Mouse (Mus musculus): ENCODE data around the gene Oasl2. TPM values are rescaled to one million over a fixed set of nuclear protein-coding genes. Genes with fewer than 3 reads are reported as not detected.
A peak's percentile ranks its signal among the peaks of the same experiment; 100 is the strongest.

Gene Oasl2
- polyA plus RNA-seq, 1 experiment from 2014 or later, result 4.0 TPM

- peak overlapping the region; percentile 81 for H3K4me2 ChIP-seq (replicated peaks; ENCODE audit: low read depth, low read length)
- H3K9me3 ChIP-seq (ENCODE audit: control insufficient read depth, low read length), result 0 out of 2 replicates have a peak, but pooled peaks cover 4% of the 10 kb centered on the region
- peaks cover 22% of the 10 kb centered on the region for H3K36me3 ChIP-seq (ENCODE audit: control insufficient read depth, insufficient read depth, low read length)
- no peak for ATAC-seq (ENCODE audit: low FRiP score, low TSS enrichment)
- H3K4me3 ChIP-seq (ENCODE audit: low read length), result peak overlapping the region; percentile 93
- whole genome bisulfite sequencing, result 39% methylated on average over 4 of the region's 4 CpGs
- H3K27ac ChIP-seq (ENCODE audit: low read depth, low read length), result no peak overlapping the region
- H3K27me3 ChIP-seq (ENCODE audit: control insufficient read depth, insufficient read depth, low read length), result no peaks in the 10 kb centered on the region
- peaks cover 5% of the 10 kb centered on the region for H3K4me1 ChIP-seq (ENCODE audit: control insufficient read depth, insufficient read depth, low read length)
- H3K9ac ChIP-seq (ENCODE audit: low read depth, low read length), result peak overlapping the region; percentile 95
These were observed 46.0 kb downstream of the Oasl2 start for GRCm38 (mm10) chr5:114942766-114943130.

GRCm38 (mm10) chr5:114945072-114945471 is 48.3 kb downstream of the Oasl2 start:
- H3K27me3 ChIP-seq (ENCODE audit: control insufficient read depth, insufficient read depth, low read length), result no peaks in the 10 kb centered on the region
- no peak for ATAC-seq (ENCODE audit: low FRiP score, low TSS enrichment)
- no peak overlapping the region for H3K27ac ChIP-seq (ENCODE audit: low read depth, low read length)
- no peak overlapping the region for H3K4me3 ChIP-seq (ENCODE audit: low read length)
- H3K9me3 ChIP-seq (ENCODE audit: control insufficient read depth, low read length), result no peaks in the 10 kb centered on the region
- peaks cover 5% of the 10 kb centered on the region for H3K4me1 ChIP-seq (ENCODE audit: control insufficient read depth, insufficient read depth, low read length)
- no peak overlapping the region for H3K4me2 ChIP-seq (replicated peaks; ENCODE audit: low read depth, low read length)
- H3K36me3 ChIP-seq (ENCODE audit: control insufficient read depth, insufficient read depth, low read length), result peaks cover 44% of the 10 kb centered on the region
- WGBS, result 89% methylated on average over 10 of the region's 10 CpGs
- no peak overlapping the region for H3K9ac ChIP-seq (ENCODE audit: low read depth, low read length)

GRCm38 (mm10) chr5:114948891-114949290 is 52.2 kb downstream of the Oasl2 start:
- ATAC-seq (ENCODE audit: low FRiP score, low TSS enrichment), result no peak

GRCm38 (mm10) chr5:114949316-114949715 is 52.6 kb downstream of the Oasl2 start:
- H3K4me1 ChIP-seq (ENCODE audit: control insufficient read depth, insufficient read depth, low read length), result 0 out of 2 replicates have a peak, but pooled peaks cover 3% of the 10 kb centered on the region
- no peaks in the 10 kb centered on the region for H3K9me3 ChIP-seq (ENCODE audit: control insufficient read depth, low read length)
- H3K27me3 ChIP-seq (ENCODE audit: control insufficient read depth, insufficient read depth, low read length), result no peaks in the 10 kb centered on the region
- H3K4me3 ChIP-seq (ENCODE audit: low read length), result no peak overlapping the region
- H3K4me2 ChIP-seq (replicated peaks; ENCODE audit: low read depth, low read length), result no peak overlapping the region
- 75% methylated on average over 5 of the region's 5 CpGs for WGBS
- H3K36me3 ChIP-seq (ENCODE audit: control insufficient read depth, insufficient read depth, low read length), result peaks cover 44% of the 10 kb centered on the region
- ATAC-seq (ENCODE audit: low FRiP score, low TSS enrichment), result no peak
- no peak overlapping the region for H3K27ac ChIP-seq (ENCODE audit: low read depth, low read length)
- H3K9ac ChIP-seq (ENCODE audit: low read depth, low read length), result peak overlapping the region; percentile 23; the same call in 1 of the 2 replicates

More at GRCm38 (mm10) chr5:114948891-114949290, 52.2 kb downstream of the Oasl2 start:
- Histone ChIP-seq H3K27ac (ENCODE audit: low read depth, low read length) (no peak overlapping the region), H3K9me3 (ENCODE audit: control insufficient read depth, low read length) (no peaks in the 10 kb centered on the region), H3K4me1 (ENCODE audit: control insufficient read depth, insufficient read depth, low read length) (0 out of 2 replicates have a peak, but pooled peaks cover 3% of the 10 kb centered on the region), H3K4me3 (ENCODE audit: low read length) (no peak overlapping the region), H3K36me3 (ENCODE audit: control insufficient read depth, insufficient read depth, low read length) (peaks cover 44% of the 10 kb centered on the region), H3K9ac (ENCODE audit: low read depth, low read length) (0 out of 2 replicates have a peak overlapping the region, but pooled peaks have one; percentile 23), H3K4me2 (replicated peaks; ENCODE audit: low read depth, low read length) (no peak overlapping the region), H3K27me3 (ENCODE audit: control insufficient read depth, insufficient read depth, low read length) (no peaks in the 10 kb centered on the region)
- WGBS, result 57% methylated on average over 6 of the region's 6 CpGs

- ATAC-seq (ENCODE audit: low FRiP score, low TSS enrichment), result no peak
- Histone ChIP-seq H3K4me2 (replicated peaks; ENCODE audit: low read depth, low read length) (no peak overlapping the region), H3K36me3 (ENCODE audit: control insufficient read depth, insufficient read depth, low read length) (peaks cover 44% of the 10 kb centered on the region), H3K9ac (ENCODE audit: low read depth, low read length) (no peak overlapping the region), H3K27ac (ENCODE audit: low read depth, low read length) (no peak overlapping the region), H3K4me1 (ENCODE audit: control insufficient read depth, insufficient read depth, low read length) (0 out of 2 replicates have a peak, but pooled peaks cover 3% of the 10 kb centered on the region), H3K27me3 (ENCODE audit: control insufficient read depth, insufficient read depth, low read length) (no peaks in the 10 kb centered on the region), H3K4me3 (ENCODE audit: low read length) (no peak overlapping the region), H3K9me3 (ENCODE audit: control insufficient read depth, low read length) (no peaks in the 10 kb centered on the region)
- WGBS, result 85% methylated on average over 9 of the region's 9 CpGs
These were observed 53.1 kb downstream of the Oasl2 start for GRCm38 (mm10) chr5:114949812-114950211.

GRCm38 (mm10) chr5:114950669-114951068 is 53.9 kb downstream of the Oasl2 start:
- H3K9me3 ChIP-seq (ENCODE audit: control insufficient read depth, low read length), result no peaks in the 10 kb centered on the region
- no peak overlapping the region for H3K4me3 ChIP-seq (ENCODE audit: low read length)
- H3K9ac ChIP-seq (ENCODE audit: low read depth, low read length), result no peak overlapping the region

GRCm38 (mm10) chr5:114951279-114951880 is 54.6 kb downstream of the Oasl2 start:
- H3K9ac ChIP-seq (ENCODE audit: low read depth, low read length), result no peak overlapping the region
- peaks cover 36% of the 10 kb centered on the region for H3K36me3 ChIP-seq (ENCODE audit: control insufficient read depth, insufficient read depth, low read length)
- 0 out of 2 replicates have a peak overlapping the region, but pooled peaks have one; percentile 24 for H3K27ac ChIP-seq (ENCODE audit: low read depth, low read length)
- H3K4me2 ChIP-seq (replicated peaks; ENCODE audit: low read depth, low read length), result no peak overlapping the region
- no peak overlapping the region for H3K4me3 ChIP-seq (ENCODE audit: low read length)
- H3K4me1 ChIP-seq (ENCODE audit: control insufficient read depth, insufficient read depth, low read length), result 0 out of 2 replicates have a peak, but pooled peaks cover 3% of the 10 kb centered on the region
- ATAC-seq (ENCODE audit: low FRiP score, low TSS enrichment), result no peak
- H3K27me3 ChIP-seq (ENCODE audit: control insufficient read depth, insufficient read depth, low read length), result no peaks in the 10 kb centered on the region
- 76% methylated on average over 21 of the region's 21 CpGs for WGBS
- no peaks in the 10 kb centered on the region for H3K9me3 ChIP-seq (ENCODE audit: control insufficient read depth, low read length)

More at GRCm38 (mm10) chr5:114950669-114951068, 53.9 kb downstream of the Oasl2 start:
- H3K27ac ChIP-seq (ENCODE audit: low read depth, low read length), result no peak overlapping the region
- no peak overlapping the region for H3K4me2 ChIP-seq (replicated peaks; ENCODE audit: low read depth, low read length)
- WGBS, result 78% methylated on average over 12 of the region's 12 CpGs
- 0 out of 2 replicates have a peak, but pooled peaks have one; percentile 17 for ATAC-seq (ENCODE audit: low FRiP score, low TSS enrichment)
- peaks cover 43% of the 10 kb centered on the region for H3K36me3 ChIP-seq (ENCODE audit: control insufficient read depth, insufficient read depth, low read length)
- no peaks in the 10 kb centered on the region for H3K27me3 ChIP-seq (ENCODE audit: control insufficient read depth, insufficient read depth, low read length)
- H3K4me1 ChIP-seq (ENCODE audit: control insufficient read depth, insufficient read depth, low read length), result 0 out of 2 replicates have a peak, but pooled peaks cover 3% of the 10 kb centered on the region

GRCm38 (mm10) chr5:114953326-114953725 is 56.6 kb downstream of the Oasl2 start:
- 0 out of 2 replicates have a peak, but pooled peaks cover 3% of the 10 kb centered on the region for H3K4me1 ChIP-seq (ENCODE audit: control insufficient read depth, insufficient read depth, low read length)
- ATAC-seq (ENCODE audit: low FRiP score, low TSS enrichment), result no peak
- 89% methylated on average over 14 of the region's 14 CpGs for WGBS
- no peak overlapping the region for H3K4me3 ChIP-seq (ENCODE audit: low read length)
- H3K9ac ChIP-seq (ENCODE audit: low read depth, low read length), result no peak overlapping the region
- H3K27ac ChIP-seq (ENCODE audit: low read depth, low read length), result no peak overlapping the region
- H3K36me3 ChIP-seq (ENCODE audit: control insufficient read depth, insufficient read depth, low read length), result peaks cover 16% of the 10 kb centered on the region
- no peaks in the 10 kb centered on the region for H3K9me3 ChIP-seq (ENCODE audit: control insufficient read depth, low read length)
- no peak overlapping the region for H3K4me2 ChIP-seq (replicated peaks; ENCODE audit: low read depth, low read length)
- H3K27me3 ChIP-seq (ENCODE audit: control insufficient read depth, insufficient read depth, low read length), result no peaks in the 10 kb centered on the region

- no peaks in the 10 kb centered on the region for H3K27me3 ChIP-seq (ENCODE audit: control insufficient read depth, insufficient read depth, low read length)
- 90% methylated on average over 5 of the region's 5 CpGs for whole genome bisulfite sequencing
- H3K4me3 ChIP-seq (ENCODE audit: low read length), result no peak overlapping the region
- no peak overlapping the region for H3K27ac ChIP-seq (ENCODE audit: low read depth, low read length)
- H3K4me2 ChIP-seq (replicated peaks; ENCODE audit: low read depth, low read length), result no peak overlapping the region
- no peaks in the 10 kb centered on the region for H3K36me3 ChIP-seq (ENCODE audit: control insufficient read depth, insufficient read depth, low read length)
- no peak for ATAC-seq (ENCODE audit: low FRiP score, low TSS enrichment)
- peaks cover 4% of the 10 kb centered on the region; the same call in 1 of the 2 replicates for H3K9me3 ChIP-seq (ENCODE audit: control insufficient read depth, low read length)
- peaks cover 9% of the 10 kb centered on the region for H3K4me1 ChIP-seq (ENCODE audit: control insufficient read depth, insufficient read depth, low read length)
- H3K9ac ChIP-seq (ENCODE audit: low read depth, low read length), result no peak overlapping the region
These were observed 61.3 kb downstream of the Oasl2 start for GRCm38 (mm10) chr5:114958069-114958468.

Data from kidney, embryonic 14.5 days (tissue).